Mouse (Mus musculus): ENCODE measurements at regions not wholly inside any gene's neighbourhood (a gene's known extent, or its start where the extent isn't known, plus 50 kb on each side); places are given as distances from the start of the nearest gene placed in this dataset.

DNA sequence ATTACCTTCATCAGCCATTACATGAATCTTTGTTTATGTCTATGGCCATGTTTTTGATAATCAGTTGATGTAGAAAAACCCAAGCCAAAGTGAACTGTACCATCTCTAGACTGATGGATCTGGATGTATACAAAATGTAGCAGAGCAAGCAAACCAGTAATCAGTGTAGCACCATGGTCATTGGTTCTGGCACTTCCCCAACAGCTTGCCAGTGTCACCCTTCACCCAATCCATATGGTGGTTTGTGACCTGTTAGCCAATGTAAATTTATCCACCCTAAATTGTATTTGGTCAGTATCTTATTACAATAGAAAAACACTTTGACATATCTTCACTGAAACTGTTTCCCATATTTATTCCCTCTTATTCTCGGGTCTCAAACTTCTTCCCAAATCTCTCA is 346.7 kb upstream of the Sptlc3 start:
- no peak for DNase-seq

DNA sequence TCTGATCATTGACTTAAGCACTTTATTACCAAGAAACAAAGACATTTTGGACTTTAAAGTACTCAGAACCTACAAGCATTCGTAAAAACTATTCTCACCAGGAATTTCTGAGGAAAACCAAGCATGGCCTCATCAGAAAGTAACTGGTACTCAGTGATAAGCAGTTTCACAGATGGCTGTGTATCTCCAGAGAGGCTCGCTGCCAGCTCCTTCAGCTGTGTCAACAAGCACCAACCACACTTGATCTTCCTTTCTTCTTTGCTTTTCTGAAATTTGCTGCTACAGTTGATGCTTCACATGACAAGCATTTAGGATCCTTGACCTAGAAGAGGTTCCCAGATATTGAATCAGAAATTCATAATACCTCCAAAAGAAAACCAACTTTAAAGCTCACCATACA is 314.1 kb upstream of the Sptlc3 start:
- DNase-seq: no peak

DNA sequence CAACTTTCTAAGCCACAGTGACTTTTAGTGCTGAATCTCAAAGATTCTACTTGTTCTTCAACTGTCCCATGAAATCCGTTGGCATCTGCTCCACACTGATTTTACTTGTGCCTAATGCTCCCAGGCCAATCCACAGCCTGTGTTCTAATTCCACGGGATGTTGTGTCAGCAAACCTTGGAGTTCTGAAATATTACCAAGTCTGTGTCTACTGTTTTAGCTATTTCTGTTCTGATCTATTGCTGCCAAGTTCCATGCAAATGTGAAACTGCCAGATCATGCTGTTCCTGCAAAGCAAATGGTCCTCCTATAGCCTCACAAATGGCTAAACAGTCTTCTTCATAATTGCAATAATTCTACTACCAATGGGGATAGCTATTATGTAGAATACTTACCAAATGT is 295.4 kb upstream of the Sptlc3 start:
- DNase-seq: no peak

DNA sequence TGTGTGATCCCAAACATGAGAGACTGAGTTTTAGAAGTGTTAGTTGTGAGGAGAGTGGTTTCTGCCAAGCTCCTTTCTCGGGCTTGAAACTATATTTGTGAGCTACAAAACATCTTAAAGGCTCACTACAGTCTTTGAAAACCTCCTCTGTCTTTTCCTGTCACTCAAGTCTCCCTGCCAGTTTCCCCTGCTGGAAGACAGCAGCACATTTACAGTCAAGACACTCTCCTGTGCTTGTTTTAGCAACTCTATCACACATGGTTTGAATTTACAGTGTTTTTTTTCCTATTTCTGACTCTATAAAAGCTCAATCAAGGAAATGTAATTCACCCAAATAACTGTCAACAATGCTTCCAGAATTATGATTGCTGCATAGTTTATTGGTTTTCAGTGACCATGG is 286.1 kb upstream of the Sptlc3 start:
- no peak for DNase-seq

DNA sequence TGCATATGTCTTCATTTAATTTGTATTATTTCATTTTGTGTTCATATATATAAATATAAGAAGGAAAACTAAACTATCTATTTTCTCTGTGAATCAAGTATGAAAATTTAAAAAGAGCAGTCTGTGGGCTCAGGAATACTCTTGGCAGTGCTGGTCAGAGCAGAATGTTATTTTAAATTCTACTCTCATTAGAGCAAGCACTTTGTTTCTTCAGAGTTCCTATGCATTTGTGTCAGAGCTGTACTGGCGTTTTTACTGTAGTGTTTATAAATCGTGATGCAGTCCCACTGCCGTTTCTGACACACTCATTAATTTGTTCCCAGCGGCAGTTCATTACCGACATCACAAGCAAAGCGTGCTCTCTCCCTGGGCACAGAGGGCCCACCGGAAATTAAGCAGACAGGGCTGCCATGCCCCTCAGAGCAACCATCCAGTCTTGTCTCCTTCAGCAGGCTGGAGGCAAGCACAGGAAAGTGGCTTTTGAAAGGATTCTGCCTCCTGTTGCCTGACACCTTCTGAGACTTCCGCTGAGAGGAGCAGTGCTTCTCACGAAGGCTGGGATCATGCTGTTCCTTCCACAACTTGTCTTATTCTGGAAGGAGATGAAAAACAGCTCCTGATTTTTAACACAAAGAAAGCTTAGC is 272.8 kb upstream of the Sptlc3 start:
- DNase-seq: peak; percentile 7 to 28

DNA sequence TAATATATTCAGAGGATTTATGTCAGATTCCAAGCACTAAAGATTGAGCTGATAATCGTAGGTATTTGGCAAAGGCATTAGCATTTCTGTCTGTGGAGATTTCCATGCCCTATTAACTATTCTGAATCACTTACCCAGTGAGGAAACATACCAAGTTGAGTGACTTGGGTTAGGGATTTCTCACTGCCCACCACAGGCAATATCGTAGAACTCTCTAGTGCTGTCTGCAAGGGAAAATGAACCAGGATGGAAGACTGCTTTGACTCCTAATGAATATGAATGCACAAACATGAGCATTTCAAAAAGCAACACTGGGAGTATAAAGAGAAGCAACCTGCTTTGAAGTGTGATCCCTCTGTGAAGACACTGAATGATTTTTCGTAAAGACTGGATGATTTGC is 263.3 kb upstream of the Sptlc3 start:
- DNase-seq: no peak

DNA sequence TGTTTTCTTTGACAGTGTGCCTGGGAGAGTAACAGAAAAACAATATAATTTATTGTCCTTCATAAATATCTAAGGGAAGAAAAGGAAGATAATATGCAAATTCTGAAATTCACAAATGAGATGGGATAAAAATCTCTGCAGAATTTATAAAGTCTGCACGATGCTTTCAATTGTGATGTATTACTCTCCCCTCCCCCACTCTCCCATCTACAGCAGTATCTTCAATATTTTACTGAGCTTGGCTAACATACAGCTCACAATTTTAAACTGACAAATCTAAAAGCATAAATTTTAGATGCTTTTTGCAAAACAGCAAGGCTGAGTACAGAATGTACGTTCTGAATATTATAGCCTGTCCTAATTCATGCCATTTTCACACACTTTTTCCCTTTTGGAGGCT is 243.6 kb upstream of the Sptlc3 start:
- no peak for DNase-seq

DNA sequence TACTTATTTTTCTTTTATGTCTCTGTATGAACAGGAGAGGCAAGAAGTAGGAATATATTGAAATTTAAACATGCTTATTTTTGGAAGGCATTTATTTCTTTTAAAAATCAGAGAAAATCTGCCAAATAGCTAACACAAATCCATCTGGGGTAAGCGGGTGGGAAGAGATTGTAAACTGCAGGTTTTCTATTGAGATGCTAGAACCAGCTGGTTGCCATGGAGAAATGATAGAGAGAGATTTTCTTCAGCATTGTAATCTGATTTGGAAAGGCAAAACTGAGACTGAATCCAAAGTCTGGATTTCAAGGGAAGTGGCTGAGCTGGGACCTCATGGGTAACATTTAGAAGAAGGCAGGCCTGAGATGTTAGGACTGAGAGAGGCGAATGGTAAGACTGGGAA is 226.6 kb upstream of the Sptlc3 start:
- DNase-seq: no peak

DNA sequence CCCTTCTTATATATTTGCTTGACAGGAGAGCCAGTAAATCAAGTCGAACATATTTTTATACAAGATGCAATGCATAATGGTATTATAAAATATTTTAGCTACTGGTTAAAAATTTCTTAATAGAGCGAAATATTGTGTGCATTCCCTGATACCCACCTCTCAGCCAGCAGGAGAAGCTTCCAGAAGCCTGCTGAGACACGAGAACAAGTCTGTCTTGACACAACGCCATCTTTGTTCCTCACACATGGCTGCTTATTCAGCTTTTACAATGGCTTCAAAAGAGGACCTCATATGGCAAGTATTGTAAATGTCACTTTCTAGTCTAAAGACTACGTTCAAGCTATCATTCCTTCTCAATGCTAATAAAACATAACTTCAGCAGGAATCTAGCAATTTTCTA is 217.1 kb upstream of the Sptlc3 start:
- no peak for DNase-seq

DNA sequence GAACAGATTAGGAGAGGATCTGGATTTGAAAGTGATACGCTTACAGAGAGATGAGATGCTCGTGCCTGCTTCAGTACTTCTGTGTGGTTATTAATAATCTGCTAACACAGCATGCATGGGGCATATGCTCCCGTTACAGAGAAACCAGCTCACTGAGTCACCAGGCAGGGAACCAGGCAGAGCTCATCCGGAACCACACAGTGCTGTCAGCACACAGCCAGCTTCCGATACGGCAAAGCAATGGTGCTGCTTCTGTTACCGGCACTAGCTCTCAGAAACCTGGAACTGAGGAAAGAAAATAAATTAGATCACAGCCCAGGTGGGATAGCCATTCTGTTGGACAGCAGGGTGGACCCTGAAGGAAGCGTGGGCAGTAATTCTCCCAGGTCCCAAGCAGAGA is 216.1 kb upstream of the Sptlc3 start:
- DNase-seq: no peak

DNA sequence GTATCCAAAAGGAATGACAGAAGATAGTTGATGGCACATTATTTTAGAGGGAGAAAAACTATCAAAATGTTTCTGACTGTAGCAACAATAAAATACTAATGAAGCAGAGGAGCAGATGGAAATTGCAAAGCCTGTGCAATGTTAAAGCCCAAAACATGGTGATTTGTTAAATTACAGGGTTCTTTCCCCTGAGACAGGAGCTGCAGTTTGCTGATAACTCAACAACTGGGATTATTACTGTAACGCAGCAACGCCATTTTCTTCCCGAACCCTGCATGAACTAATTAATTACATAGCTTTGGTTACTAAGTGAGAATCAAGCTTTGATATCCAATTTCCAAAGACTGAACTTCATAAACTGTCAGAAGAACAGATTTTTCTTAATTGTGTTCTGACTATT is 212.7 kb upstream of the Sptlc3 start:
- DNase-seq: no peak

DNA sequence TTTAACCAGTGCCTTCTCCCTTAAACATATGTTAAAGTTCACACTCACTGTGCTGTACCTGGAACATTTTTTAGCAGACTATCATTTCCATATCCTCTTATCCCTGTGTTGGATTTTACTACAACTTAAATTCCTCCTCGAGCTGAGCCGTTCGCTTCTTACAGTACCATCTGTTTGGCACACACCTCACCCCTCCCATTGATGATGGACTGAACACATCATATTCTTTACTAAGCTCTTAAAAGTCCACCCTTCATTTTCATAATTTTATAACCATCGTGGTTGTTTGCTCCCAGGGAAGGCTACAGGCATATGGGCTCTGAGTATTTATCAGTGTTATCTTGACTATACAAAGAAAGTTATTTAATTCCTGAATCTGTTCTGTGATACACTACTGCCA is 209.4 kb upstream of the Sptlc3 start:
- no peak for DNase-seq

DNA sequence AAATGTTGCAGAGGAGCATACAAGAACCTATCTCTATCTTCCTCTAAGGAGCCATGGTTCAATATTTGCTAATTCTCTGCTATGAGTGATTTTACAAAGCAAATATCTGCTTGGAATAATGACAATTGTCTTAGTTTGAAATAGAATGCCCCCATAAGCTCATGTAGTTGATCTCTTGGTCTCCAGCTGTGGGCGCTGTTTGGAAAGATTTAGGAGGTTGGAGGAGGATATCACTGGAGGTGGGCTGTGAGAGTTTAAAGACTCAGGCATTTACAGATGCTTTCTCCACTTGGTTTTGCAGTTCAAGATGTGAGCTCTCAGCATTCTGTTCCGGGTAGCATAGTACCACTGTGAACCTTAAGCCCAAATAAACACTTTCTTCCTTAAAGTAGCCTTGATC is 207.3 kb upstream of the Sptlc3 start:
- peak; percentile 2 to 9 for DNase-seq

DNA sequence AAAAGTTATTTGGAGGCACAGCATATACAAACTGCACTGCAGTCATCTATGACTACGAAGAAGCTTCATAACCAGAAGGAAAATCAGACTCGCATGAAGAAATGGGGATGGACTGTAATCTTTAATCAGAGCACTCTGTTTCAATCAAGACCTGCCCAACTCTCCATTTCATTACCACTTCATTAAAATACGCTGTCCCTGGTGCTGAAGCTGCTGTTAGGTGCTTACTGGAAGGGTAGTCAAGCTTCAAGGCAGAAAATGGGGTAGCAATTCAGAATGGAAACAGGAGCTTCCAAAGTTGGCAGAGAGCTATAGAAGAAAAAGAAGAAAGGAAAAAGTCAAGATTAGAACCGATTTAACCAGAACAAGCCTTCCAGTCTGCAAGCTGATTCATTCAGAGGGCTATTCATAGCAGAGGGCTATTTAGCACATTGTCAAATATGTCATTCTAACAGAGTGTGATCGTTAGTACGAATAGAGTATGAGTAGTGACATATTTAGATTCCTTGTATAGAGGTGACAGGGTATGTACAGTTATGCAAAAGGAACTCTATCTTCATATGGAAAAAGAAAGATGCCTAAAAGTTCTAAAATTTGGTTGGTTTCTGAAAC is 195.1 kb upstream of the Sptlc3 start:
- peak; percentile 59 to 65 for DNase-seq

DNA sequence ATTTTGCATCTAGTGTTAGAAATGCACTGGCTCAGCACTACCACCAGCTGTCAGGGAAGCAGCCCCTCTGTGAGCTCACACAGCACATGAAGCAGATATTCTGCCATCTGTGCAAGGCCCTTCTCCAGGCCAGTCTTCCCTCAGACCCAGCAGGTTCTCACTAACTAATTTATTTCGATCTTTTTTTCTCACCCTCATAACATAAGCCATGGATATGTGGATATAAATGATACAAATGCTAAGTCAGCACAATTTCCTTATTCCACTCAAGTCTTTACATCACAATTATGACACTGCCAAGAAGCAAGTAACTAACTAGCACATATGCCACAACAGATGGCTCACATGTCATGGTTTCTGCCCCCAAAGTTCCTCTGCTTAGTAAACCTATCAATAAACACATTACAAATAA is 182.3 kb upstream of the Sptlc3 start:
- DNase-seq: no peak

DNA sequence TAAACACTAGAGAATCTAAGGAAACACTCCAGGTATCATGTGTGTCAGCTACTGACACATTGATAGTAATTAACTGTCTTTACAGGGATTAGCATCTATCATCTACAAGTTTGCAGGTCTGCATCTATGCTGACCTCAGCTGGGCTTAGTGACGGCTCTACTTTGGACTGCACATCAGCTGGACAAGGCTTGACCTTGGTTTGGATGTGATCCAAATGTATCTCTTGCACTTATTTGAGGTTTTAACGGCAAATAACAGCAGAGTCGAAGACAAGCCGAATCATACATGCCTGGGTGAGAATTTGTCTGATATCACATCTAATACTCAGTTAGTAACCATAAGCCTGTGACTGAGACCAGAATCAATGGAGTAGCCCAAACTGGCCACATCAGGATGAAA is 181.7 kb upstream of the Sptlc3 start:
- no peak for DNase-seq

DNA sequence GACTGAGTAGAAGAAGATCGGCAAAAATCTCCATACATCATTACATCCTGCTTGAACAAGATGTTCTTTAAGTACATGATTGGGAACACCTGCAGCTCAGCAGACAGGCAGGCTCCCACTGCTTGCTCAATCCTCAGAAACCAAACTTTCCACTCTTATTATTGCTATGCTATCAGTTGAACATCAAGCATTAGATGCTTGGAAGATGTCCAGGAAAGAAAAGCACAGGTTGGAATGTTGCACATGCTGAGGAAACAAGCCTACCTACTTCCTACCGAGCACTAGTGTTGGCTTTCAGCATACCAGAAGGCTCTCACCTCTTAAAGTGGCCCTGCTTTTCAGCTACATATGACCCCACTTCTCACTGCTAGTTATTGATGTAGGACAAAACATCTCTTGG is 171.2 kb upstream of the Sptlc3 start:
- no peak for DNase-seq

DNA sequence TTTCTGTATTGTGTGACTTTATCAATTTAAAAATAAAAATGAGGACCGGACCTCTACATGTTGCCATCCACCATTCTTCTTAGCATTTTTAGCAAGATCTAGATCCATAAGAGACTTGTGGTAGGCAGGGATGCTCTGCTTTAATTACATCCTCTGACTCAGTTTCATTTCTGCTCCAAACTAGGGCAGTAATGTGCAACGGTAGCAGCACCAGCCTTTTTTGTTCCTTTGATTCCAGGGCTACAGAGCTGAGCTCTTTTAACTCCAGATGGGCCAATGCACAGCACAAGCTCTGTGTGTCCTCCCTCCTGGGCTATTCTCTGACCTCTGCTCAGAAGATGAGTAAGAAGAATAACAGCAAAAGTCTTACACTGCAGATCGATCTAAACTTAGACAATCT is 168.2 kb upstream of the Sptlc3 start:
- DNase-seq: no peak

DNA sequence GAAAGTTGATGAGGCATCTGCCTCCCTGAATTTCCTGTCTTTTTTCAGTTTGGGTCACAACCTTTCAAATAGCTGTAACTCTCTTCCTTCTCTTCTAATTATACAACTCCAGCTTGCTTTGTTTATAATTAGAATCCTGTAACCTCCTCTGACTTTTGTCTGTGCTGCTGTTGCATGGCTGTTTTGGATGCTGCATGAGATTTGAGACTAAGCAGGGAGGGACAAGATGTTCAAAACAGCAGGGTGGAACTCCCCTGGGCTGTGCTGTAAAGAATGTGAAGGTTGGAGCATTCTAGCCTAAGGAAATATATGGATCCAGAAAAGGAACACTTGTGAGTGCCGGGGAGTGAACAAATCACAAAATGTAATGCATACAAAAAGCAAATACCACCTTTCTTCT is 159.0 kb upstream of the Sptlc3 start:
- DNase-seq: no peak

DNA sequence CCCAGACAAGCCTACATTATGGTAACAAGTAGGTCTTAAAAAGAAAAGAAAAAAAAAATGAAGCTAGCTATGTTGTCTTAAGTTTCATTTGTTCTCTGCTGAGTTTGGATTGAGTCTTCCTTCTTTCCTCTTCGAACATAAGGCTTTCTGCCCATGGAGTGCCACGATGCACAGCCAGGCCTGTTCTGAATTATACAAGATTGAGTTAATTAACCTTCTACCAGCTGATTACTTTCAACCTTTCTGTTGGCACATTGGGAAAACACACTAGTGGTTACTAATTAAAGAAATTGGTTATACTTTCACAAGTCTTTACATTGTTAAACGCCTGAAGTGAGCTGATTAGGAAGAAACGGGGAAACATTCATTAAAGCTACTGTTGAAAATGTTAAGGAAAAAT is 155.5 kb upstream of the Sptlc3 start:
- DNase-seq: no peak

DNA sequence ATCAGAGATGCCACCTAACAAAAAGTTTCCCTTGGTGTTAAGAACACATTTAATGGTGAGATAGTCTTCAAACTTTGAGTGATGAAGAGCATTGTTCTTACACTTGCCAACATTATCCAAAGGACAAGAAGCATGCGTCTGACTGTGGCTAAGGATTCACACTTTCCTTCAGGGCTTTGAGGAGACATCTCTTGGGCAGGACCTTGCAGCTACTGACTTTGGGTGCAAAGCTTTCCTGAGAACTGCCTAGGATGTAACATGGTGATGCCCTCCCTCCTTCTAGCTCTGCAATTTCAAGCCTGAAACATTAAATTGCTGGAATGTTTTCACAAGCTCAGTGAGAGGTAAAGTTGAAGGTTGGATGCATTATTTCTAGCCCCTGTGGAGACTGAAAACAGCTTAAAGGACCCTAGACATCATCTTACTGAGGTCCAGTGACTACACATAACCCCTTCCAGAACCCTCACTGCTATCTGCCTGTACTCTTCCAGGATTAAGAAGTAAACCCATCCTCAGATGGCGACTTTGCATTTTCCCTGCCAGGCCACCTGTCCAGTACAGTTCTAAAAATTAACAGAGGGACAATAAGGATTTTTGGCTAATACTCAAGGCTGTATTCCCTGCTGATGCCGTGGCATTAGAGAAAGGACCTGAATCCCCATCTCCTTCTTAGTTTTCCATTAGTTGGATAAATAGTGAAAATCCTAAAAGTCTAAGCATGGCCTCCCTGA is 137.3 kb upstream of the Sptlc3 start:
- DNase-seq: no peak

DNA sequence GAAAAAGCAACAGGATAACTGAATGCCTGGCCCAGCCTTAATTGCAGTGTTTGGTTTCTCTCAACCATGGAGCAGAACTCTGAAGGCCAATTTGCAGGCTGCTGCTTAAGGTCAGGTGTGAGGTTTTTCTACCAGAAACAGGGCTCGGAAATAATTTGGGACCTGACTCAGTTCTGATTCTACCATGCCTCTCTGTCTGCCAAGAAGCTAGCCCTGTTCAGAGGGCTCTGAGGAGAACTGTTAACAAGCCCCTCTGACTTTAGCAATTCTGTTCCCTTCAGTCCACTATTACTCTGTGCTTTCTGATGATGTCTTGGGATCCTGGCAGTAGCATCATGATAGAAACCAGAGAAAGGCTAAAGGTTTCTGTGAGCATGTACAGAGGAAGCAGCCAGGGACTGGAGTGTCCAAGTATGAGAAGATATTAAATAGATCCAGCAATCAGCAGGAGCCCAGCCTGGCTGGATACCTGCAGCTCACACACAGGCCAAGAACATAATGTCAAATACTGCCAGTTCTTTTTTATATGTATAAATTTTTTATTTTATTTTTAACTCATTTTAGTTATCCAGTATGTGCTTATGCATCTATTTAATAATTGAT is 131.4 kb upstream of the Sptlc3 start:
- DNase-seq: no peak

DNA sequence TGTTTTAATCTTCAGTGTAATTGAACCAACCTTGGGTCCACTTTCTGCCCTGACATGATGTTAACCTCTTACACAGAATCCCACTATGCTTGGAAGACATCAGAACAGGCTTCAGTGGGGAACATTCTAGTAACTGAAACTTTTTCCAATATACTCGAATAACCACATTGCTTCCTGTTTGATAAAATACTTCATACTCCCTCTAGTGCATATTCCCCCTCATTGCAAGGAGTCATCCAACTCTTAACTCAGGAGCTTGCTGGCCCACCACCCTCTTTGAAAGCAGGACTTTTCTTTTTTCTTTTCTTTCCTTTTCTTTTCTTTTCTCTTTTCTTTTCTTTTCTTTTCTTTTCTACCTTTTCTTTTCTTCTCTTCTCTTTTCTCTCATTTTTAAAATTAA is 123.6 kb upstream of the Sptlc3 start:
- DNase-seq: no peak

DNA sequence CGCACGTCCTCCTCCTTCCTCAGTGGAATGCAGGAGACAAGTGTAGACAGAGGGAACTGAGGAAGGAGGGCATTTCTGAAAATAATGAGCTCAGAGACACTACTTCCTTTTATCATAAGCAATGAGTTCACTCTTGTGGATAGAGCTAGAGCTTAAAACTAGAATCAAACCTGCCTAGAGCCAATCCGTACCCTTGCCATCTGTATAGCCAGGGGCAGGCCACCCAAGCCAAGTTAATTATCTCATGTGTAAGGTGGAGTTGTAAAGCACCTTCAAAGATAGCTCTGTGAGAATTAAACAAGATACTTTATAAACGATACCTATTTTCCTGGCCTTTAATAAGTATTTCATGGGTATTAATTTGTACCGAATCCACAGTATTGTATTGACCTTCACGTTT is 113.4 kb upstream of the Sptlc3 start:
- no peak for DNase-seq

All from kidney, postnatal 4 days (tissue).